Mouse (Mus musculus) heart, postnatal 0 days (tissue): ENCODE measurements around the gene Dlgap4.

Source experiments
- CTCF ChIP-seq: IDR thresholded peaks from 2 replicates; pipeline ENCODE4 v1.5.1; 2016; ENCODE audit warnings: antibody characterized with exemption, control low read depth, low read depth
- EP300 ChIP-seq: IDR thresholded peaks from 2 replicates; pipeline ENCODE4 v1.6.1; 2016; ENCODE audit warnings: antibody characterized with exemption, low read depth

GRCm38 (mm10) chr2:156625307-156625706 lies 11.8 kb downstream of the Dlgap4 start:
- TF ChIP-seq CTCF (no peak), EP300 (peak; percentile 74; the same call in 1 of the 2 replicates)
